Mouse (Mus musculus) c-Kit-negative CD71-positive TER-119-positive erythroid progenitor cells, embryonic 14.5 days (primary cell): Measurements from ENCODE around the gene Macrod1.

Experiments used
- DNase-seq: peaks from one replicate; pipeline ENCODE4 v3.0.0-alpha.2; 2013; ENCODE audit warnings: low read depth, low spot score

Macrod1 gene

DNA sequence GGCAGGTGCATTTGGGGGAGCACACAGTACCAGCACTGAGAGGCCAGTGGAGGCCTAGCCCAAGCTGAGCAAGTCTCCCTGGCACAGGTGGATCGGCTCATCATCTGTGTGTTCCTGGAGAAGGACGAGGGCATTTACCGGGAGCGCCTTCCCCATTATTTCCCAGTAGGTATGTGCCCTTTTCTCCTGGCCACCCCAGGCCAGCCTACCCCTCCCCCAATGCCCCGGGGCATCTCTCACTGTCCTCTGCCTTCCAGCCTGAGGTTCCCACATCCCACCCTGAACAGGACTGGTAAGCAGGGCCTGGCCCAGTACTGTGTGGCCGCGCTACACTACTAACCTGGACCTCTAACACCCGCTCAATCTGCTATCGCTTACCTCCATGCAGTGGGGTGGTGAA lies 140.8 kb downstream of the Macrod1 start:
- DNase-seq = no peak

DNA sequence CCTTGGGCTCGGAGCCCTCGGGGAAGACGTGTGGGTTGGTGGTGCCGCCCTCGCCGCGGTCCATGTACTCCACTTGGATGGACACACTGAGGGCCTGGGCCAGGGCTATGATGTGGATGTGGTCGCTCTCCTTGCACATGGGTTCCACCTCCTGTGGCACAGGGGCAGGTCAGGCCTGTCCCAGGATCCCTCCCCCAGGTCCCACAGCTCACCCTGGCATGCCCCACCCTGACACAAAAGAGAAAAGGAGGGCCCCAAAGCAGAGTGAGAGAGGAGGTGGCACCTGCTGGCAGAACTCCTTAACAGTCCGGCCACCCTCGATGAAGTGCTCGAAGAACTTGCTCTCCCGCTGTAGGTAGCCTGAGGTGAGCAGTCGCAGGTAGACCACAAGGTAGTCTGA lies 142.5 kb downstream of the Macrod1 start:
- DNase-seq = no peak

DNA sequence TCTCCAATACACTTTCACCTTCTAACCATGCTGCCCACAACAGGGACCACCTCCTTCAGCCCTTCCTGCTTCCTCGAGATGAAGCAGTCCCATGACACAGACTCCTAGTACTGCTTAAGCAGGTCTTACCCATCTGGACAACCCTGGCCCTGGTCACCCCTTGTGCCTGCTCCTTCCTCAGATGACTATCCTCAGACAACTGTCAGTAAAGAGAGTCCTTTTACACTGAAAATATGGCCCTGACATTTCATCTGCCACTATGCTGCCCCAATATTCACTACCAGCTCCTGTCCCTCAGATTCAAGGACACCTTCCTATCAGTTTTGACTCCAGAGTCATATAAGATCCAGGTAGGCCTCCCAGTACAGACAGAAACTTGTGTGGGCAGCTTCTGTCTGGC lies 143.8 kb downstream of the Macrod1 start:
- DNase-seq = no peak

DNA sequence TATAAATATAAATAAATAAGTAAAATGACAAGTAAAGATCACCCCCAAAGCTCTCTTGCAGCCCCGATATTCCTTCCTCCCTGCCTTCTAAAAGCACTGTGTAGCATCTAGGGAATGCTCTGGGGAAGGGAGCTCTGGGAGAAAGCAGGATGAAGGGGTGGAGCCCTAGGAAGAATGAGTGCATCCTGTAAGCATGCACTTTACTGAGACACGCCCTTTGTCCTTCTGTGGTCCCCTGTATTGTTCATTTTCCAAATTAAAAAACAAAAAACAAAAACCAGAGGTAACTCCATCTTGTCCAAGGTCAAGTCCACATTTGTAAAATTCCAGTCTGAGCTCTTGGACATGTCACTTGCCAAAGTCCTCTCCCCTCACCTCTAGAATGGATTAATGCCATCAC lies 148.3 kb downstream of the Macrod1 start:
- DNase-seq = no peak

DNA sequence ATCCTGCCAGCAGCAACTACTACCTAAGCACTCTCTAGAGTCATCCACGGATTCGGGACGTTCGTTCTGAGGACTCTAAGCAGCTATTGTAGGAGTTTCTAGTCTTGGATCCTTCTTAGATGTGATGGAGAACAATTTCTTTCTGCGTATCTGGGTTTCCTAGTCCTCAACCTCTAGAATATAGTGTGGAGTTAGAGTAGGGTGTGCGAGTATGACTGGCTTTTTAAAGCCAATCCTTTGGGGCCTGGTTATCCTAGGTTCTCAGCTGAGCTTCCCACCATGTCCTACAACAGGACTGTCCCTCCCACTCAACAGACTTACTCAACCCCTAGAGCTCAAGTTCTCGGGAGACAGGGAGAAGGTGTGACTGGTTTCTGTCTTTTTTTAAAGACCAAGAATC lies 148.7 kb downstream of the Macrod1 start:
- no peak for DNase-seq

DNA sequence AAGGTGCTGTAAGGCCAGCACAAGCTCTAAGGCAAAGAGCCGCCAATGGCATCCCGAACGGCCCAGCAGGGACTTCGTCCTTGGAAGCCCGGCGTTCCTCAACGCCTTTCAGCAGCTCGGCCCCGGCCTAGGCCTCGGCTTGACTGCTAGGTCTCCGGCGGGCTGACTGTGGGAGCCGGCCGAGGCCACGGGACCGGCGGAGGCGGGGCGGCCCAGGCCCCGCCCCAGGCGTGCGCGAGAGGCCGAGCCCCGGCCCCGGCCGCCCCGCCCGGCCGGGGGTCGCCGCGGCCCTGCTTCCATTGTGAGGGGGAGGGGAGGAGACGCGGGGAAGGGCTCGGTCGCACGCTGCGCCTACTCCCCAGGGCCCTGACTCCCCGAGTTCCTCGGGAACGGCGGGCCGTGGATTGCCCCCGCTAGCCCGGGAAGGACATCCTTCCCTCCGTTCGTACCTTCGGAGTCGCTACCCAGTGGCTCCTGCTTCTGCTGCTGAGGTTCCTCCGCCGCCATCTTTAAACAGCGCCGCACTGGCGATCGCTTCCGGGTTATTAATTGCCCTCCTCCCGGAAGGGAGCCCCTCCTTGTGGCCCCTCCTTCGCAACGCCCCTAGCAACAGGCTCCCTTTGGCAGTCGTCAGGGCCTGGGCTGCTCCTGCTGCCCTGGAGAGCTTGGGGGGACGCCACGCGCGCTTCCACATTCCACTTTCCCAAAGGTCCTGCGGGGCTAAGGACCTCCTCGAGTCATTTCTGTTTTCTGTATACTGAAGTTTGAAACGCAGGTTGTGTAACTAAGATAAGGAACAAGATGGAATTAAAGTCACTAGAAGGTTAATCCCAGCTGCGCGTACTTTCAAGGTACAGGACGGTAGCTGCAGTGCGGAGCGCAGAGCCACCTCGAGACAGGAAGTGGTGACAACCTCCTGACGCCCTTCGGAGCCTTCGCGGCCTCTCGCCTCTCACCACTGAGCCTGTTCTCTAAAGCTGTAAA lies 149.4 kb downstream of the Macrod1 start, which contains the start of gene Otub1:
TSS of gene Otub1 (minus strand) at position 564 of the 984 bp plus-strand sequence.
- peak; percentile 88 for DNase-seq

DNA sequence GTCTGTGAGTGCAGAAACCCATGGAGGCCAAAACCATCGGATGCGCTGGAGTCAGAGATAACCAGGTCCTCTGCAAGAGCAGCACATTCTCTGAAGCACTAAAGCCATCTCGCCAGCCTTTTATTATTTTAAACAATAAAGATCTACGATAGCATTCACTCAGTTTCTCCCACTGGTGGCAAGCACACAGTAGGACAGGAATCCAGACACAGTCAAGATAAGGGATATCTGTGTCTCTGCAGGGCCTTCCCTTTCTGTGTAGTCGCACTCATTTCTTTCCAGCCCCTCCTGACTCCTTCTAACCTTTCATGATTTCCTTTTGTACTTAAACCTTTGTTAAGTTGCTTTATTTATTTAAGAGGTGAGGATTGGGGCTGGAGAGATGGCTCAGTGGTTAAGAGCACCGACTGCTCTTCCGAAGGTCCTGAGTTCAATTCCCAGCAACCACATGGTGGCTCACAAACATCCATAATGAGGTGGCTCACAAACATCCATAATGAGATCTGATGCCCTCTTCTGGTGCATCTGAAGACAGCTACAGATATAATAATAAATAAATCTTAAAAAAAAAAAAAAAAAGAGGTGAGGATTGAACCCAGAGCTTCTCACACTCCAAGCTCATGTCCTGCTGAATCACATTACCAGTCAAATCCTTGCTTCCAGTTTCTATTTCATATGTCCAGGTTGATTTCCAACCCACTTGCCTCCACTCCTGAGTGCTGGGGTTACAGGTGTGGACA lies 153.5 kb downstream of the Macrod1 start:
- DNase-seq = no peak

DNA sequence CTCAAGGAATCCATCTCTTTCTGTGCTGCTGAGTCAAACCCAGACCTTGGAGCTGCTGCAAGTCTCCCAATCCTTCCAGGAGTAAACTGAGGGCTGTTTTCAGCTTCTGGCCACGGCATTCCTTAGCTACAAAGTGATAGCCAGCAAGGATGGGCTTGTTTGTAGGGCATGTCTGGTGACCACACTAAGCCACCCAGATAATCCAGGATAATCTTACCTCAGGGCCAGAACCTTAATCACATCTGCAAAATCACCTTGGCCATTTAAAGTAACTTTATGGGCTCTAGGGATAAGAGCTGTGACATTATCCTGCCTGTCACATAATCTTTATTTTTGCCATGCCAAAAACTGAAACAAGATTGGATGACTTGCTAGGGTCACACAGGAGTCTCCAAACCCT lies 155.6 kb downstream of the Macrod1 start:
- DNase-seq = no peak

DNA sequence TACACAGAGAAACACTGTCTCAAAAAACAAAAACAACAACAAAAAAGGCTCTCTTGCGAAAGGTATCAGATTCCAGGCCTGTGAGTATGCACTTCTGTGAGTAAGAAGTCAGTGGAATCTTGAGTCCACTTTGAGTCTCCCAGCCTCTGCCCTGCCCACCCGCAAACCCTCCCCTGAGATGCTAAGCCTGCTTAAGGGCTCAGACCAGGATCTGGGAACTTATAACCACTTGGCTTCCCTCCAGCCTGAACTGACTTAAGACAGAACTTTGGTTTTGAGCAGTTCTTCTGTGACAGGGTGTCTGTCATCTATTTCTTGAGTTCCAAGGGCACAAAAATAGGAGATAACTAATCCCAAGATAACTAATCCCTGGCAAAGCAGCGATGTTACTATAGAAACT lies 156.4 kb downstream of the Macrod1 start:
- no peak for DNase-seq

DNA sequence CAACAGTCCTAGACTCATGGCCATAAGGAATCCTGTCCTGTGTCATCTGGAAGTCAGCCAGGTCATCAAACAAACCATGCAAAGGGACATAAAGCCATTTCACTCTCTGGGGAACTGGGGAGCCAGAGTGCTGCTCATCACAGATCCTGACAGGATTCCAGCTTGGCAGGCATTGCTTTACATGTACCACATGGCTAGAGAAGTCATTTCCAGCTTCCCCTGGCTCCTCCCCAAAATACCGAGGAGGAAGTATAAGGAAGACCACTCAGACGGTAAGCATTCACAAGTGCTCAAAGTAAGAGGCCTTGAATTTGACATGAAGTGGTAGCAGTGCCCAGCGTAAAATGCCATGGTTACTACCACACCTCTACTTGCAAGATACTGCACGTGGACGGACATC lies 157.9 kb downstream of the Macrod1 start:
- no peak for DNase-seq

DNA sequence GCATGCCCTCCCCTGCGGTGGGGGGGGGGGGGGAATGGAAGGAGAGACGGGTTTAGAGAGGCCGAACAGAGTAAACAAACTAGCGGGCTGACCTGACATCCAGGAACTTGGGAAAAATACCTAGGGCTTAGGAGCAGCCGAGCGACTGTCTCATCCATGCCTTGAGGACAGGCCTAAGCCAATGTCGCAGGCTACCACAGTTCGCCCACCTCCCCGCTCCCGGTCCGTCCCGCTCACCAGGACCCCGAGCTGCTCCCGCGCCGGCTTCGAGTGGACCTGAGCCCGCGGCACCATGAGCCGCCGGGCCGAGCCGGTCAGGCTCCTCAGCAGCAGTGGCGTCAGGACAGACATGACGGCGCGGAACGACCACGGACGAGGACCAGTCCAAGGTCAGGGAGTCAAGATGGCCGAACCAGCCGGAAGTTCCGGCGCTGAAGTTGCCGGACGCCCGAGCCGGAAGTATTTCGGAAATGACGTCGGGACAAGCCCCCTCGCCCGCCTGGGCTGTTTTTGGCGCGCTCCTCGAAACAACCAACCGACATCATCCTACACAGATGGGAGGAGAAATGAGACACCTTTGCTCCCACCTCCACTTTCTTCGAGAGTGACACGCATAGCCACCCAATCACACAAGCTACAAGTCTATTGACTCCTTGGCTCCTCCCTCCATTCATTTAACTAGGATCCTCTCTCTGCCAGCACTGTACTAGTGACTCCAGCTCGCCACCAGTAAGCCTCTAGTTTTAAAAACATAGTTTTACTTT lies 160.7 kb downstream of the Macrod1 start, which contains the start of gene Cox8a:
TSS of gene Cox8a (minus strand) at position 455 of the 764 bp plus-strand sequence.
- peak; percentile 93 for DNase-seq

DNA sequence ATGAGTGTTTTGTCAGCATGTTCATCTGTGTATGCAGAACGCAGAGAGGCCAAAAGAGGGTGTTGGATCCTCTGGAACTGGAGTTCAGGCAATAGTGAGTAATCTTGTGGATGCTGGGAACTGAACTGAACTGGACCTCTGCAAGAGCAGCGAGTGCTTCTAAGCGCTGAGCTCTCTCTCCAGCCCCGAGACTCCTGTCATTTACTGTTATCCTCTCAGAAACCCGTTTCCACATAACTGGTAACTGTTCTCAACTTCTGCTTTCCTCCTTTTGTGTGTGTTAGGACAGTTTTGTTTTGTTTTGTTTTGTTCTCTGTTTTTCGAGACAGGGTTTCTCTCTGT lies 161.3 kb downstream of the Macrod1 start:
- DNase-seq = no peak

DNA sequence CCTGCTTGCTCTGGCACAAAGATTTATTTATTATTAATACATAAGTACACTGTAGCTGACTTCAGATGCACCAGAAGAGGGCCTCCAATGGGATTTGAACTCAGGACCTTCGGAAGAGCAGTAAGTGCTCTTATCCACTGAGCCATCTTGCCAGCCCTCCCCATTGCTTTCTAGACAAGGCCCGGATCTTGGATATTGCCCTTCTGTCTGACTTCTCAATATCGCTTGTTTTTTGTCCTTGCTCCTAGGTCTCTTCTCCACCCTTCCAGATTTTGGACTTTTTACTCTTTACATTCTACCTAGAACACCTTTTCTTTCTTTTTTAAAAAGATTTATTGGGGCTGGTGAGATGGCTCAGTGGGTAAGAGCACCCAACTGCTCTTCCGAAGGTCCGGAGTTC lies 162.1 kb downstream of the Macrod1 start:
- DNase-seq = no peak

DNA sequence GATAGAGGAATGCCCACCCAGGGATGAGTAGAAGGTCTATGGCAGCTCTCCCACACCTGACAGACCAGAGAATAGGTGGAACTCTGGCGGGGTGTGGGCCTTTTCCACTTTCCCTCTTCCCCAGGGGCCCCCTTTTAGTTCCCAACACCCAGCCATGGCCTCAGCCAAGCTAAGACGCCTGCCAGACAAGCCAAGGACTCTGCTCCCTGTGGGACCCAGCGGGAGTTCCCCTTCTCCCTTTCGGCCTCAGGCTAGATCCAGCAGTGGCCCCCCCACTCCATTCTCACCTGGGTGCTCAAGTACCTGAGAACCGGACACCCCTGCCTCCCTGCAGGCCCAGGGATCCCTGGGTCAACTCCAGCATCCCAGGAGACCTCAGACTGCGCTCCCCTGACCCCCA lies 165.6 kb downstream of the Macrod1 start:
- no peak for DNase-seq

DNA sequence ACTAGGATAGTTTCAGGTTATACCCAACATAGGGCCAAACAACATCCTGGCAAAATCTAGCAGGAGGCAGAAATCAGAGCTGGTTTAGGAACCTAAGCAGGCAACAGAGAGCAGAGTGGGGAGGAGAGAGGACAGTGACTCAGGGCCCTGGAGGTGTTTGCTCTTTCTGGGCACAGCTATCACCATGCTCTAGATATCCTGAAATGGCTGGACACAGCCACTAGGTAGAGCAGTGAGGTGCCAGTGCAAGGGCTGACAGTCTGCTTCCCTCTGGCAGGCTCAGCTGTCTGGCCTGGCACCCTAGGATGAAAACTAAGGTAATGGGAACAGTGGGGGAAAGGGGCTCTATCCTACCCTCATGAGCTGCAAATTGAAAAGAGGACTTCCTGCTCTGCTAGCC lies 166.9 kb downstream of the Macrod1 start:
- no peak for DNase-seq

DNA sequence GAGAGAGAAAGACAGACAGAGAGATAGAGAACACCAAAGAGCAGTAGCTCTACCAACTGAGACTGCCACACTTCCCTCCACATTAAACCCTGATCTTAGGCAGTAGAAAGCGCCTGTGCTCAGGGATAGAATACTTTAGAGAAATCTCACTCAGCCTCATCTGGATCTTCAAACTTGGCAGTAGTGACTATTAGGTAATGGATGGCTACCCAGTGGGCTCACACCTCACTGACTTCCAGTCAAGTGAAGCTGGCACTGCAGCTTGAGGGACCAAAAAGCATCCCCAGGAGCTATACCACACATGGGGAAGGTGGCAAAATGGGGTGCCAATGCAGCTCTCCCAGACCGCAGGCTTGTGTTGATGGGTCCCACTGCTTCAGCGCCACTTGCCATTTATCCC lies 167.6 kb downstream of the Macrod1 start:
- no peak for DNase-seq

DNA sequence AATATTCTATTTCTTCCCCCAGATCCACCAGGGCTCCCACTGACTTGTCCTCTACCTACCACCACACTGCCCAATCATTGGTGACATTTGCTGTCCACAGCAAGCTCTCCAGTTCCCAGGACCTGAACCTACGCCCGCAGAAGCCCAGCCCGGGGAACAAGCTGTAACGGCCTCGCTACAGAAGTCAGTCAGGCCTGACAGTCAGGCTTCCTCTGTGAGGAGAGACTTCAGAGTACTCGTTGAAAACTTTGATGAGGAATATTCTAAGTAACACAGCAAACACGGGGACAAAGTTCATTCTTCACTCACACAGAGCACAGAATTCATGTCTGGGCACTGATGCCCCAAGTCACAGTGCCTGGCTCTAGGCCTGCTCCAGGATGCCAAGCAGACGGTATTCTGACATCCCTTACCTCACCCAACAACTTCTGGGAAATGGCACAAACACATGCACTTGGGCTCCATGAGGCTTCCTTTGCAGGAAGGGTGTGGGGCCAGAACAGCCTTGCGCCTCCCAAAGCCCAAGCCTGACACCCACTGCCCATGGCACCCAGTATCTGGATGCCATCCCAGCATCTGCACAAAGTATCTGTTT lies 168.6 kb downstream of the Macrod1 start:
- no peak for DNase-seq

DNA sequence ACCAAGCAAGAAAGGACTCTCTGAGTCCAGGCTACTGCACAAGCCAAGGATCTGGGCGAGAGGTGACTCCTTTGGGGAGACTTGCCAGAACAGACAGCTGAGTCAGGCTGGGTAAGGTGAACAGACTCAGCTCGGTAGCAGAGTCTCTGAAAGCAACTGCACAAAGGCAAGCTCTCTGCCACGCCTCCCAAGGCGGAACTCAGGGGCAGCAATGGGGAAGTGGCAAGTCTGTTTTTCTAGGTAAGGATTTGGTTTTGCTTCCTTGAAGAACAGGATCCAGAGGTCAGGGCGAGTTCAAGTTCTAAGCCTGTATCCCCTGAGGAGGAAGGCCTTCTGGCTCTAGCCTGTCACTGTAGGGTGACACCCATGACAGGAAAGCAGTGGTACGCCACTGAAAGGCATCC lies 169.9 kb downstream of the Macrod1 start:
- DNase-seq = no peak

DNA sequence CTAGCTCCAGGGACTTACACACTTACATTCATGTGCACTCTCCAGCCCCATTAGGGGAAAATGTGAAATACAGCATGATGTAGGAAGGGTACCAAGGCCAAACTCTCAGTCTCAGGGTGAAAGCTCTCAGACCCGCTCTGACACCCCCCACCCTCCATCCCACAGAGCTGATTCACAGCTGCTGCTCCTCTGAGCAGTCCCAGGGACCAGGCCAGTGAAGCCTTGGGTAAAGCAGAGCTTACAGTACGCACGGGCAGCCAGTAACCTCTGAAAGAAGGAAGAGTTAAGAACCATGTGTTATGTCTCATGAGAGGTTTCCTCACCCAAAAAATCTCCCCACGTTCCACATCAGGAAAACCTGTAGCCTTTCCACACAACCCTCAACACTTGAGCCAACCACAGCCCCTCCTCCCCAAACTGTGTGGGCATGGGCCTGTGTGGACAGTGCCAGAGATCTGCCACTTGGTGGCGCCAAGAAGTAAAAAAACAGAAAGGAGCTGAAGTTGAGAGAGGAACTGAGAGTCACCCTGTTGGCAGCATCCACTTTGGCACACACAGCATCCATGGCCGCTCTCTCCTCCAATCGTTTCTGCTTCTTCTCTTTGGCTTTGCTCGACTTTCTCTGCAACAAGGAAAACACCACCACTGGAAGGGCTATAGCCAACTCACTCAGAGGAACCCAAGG lies 178.1 kb downstream of the Macrod1 start:
- no peak for DNase-seq

DNA sequence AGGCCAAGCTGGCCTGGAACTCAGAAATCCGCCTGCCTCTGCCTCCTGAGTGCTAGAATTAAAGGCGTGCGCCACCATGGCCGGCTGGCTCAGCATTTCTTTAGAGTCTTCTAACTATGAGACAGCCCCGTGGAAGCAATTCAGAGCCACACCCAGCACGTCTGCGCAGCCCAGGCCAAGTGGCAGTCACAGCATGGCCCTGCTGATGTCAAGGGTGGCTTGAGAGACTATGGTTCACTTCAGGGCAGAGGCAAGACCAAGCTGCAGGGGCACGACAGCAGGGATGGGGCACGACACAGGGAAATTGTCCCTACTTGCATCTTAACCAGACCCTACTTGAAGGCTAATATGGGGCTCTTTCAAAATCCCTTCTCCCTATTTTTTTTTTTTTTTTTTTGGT lies 178.9 kb downstream of the Macrod1 start:
- DNase-seq = no peak

DNA sequence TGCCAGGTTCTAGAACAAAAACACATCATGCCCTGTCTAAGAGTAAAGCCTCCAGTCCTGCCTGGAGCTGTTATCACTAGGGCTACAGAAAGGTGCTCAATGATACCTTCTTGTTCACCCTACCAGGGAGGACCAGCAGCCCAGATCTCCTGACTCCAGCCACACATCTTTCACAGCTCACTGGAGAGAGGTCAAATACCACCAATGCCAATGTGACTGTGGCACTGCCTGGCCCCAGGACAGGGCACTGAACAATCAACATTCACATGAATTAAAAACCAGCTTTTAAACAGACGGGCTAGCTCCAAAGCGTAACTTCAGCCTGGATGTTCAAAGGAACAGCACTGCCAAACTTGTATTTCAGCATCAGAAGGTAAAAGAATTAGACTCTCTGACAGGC lies 179.4 kb downstream of the Macrod1 start:
- DNase-seq = no peak
